Mouse (Mus musculus) kidney, postnatal 25 days (tissue): Measurements from ENCODE around the gene Tnfrsf25.

ENCODE experiments used
- DNase-seq, 2 experiments: peaks; one replicate each; pipeline ENCODE4 v3.0.0; 2021; ENCODE audit warnings: mixed read lengths in 2 of 2

Gene Tnfrsf25

DNA sequence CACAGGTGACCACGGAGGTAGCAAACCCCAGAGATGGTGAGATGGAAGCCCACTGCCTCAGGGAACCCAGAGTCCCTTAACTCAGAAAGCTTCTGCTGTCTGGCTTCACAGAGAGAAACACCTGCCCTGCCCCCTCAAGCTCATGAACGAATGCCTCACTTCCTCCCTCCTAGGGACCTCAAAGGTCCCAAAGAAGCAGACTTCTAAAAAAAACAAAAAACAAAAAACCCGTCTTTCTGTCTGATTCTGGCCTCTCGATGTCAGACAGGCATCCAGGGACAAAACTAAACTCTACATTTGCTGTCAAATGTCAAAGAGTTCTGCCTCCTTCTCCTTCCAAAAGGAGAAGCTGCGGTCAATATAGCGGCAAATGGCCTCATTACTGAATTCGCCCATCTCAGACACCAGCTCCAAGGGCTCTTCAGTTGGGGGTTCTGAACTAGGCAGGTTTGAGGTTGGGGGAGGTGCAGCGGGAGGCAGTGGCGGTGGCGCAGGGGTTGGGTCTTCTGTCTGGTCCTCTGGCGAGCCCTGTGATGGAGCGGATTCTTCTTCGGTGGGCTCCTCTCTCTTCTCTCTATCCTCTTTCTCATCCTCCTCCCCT, 8.7 kb downstream of the Tnfrsf25 start:
- DNase-seq = no peak

DNA sequence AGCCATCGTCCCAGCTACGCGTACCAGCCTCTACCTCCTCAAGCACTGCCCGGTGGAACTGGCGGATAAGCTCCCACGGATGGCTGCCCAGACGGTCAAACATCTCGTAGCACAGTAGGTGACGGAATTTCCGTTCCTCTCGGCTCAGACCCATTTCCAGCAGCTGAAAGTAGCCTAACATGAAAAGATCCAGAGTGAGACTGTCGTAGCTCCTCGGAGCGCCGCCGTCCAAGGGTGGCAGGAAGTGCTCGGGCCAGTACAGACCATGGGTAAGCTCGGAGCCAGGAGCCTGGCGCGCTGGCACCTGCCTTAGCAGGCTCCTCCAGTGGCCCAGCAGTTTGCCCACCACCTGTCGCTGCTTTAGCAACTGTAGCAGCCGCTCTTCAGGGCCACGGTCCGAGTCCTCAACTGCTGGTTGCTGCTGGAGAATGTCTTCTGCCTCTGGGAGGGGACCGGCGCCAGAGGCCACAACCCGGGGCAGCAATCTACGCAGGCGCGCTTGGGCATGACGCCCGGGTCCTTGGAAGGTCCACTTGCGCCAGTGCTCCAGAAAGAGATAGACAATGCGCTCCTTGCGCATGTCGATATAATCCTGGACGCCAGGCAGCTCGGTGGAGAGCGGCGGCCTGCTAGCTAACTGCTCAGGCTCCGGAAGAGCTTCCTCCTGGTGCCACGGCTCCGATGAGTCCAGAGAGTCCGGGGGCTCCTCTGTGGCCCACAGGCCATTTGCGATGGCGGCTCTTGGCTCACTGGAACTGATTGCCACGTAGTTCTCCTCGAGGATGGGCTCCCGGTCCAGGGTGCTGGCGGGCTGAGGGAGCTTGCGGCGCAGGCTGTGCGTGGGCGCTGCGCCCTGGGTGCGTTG, 9.7 kb downstream of the Tnfrsf25 start:
- no peak for DNase-seq

DNA sequence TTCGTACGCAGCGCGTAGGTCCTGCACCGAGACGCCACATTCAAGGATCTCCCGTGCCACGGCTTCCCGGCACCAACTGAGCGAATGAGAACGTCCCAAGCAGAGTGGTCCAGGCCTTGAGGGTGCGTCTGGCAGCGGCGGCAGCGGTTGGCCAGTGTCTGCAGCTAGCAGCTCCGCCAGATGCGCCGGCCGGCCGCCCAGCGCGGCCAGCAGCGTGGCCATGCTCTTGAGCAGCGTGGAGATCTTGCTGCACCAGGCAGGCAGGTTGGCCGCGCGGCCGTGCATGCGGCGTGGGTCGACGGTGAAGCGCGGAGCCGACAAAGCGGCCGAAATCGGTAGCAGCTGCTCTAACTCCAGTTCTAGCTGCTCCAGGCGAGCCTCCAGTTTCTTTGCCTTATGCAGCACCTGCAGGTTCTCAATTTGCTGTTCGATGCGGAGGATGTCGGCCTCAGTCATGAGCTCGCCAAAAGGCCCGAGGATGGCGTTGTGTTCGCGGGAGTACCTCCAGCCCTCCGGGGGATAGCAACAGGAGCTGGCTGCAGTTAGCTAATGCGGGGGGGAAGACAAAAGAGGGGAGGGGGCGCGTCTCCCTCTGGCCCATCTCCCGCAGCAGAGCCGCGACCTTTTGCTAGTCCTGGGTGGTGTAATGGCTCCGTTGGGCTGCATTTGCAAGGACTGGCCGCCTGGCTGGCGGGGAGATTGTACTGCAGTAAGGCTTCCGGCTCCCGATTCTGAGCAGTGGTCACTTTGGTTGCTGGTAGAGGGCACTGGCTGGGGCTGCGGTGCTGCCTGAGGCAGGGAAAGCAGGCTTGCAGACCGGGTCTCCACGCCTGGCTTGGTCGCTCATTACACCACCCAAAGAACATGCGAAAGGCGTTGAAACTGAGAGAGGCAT, 10.5 kb downstream of the Tnfrsf25 start:
- no peak for DNase-seq

- DNase-seq = no peak
Measured at GRCm38 (mm10) chr4:152127884-152128283, 12.2 kb downstream of the Tnfrsf25 start.

- peak; percentile 85 to 93 for DNase-seq
Measured at GRCm38 (mm10) chr4:152128784-152129183, 13.1 kb downstream of the Tnfrsf25 start.

GRCm38 (mm10) chr4:152129395-152129930, 13.7 kb downstream of the Tnfrsf25 start:
- no peak for DNase-seq

DNA sequence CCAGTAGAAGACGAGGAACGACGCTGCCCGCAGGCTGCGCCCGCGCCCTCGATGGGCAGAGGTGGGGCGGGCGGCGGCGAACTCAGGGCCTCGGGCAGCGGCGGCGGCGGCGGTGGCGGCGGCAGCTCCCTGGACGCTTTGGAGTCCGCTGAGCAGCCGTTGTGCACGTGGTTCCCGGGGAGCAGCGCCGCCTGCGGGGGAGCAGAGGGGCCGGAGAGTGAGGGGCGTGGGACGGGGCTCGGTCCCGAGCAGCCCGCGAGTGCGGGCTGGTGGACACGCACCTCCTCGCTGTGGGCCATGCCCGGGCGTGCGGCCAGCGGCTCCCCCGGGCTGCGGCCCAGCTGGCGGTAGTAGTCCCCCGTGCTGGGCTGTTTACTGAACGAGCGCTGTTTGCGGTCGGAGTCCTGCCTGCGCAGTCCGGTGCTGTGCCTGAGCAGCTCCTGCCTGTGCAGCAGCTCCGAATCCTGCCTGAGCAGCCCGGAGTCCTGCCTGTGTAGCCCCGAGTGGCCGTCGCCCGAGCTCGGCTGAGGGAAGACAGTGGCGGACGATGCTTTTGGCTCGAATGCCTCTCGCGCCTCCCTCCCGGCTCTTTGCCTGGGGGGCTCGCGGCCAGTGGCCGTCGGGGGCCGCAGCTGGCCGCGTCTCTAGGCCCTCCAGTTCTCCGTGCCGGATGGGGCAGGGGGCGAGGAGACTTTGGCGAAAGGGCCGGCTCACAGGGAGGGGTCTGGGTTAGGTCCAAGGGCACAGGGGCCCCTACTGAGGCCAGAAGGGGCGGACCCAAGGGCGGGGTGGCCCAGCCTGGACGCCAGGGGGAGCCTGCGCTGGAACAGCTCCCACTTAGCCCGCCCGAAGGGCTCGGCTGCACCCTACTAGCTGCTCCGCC, 15.3 kb downstream of the Tnfrsf25 start:
- peak; percentile 77 to 88 for DNase-seq

- DNase-seq = peak in 1 of 2 experiments; percentile 64
Measured at GRCm38 (mm10) chr4:152131809-152132771, 16.4 kb downstream of the Tnfrsf25 start.

DNA sequence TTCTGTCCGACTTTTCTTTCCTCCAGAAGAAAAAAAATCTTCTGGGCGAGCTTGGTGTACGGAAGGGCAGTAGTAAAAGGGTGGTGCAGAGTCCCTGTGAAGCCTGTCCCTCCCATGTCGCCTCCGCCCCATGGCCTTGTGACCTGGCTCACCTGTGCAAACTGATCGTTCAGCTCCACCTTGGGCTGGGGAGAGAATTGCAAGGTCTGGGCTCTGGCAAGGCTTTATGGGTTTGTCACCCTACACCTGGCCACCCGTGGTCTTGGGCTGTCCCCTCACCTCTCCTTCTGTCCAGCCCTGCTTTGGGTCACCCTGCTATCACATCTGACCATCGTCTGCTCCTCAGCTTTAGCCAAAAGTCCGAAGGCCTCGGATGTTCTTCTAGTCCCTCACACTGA, 17.0 kb downstream of the Tnfrsf25 start:
- no peak for DNase-seq

GRCm38 (mm10) chr4:152133213-152133612, 17.5 kb downstream of the Tnfrsf25 start:
- DNase-seq = no peak

- peak; percentile 78 to 81 for DNase-seq
Measured at GRCm38 (mm10) chr4:152134507-152134906, 18.8 kb downstream of the Tnfrsf25 start.

- peak; percentile 53 to 85 for DNase-seq
Measured at GRCm38 (mm10) chr4:152135363-152135762, 19.6 kb downstream of the Tnfrsf25 start.

GRCm38 (mm10) chr4:152136112-152136875, 20.6 kb downstream of the Tnfrsf25 start:
- DNase-seq = no peak

- DNase-seq = no peak
Measured at GRCm38 (mm10) chr4:152136876-152137250, 21.1 kb downstream of the Tnfrsf25 start.

GRCm38 (mm10) chr4:152138497-152139260, 22.9 kb downstream of the Tnfrsf25 start:
- peak; percentile 90 to 94 for DNase-seq

DNA sequence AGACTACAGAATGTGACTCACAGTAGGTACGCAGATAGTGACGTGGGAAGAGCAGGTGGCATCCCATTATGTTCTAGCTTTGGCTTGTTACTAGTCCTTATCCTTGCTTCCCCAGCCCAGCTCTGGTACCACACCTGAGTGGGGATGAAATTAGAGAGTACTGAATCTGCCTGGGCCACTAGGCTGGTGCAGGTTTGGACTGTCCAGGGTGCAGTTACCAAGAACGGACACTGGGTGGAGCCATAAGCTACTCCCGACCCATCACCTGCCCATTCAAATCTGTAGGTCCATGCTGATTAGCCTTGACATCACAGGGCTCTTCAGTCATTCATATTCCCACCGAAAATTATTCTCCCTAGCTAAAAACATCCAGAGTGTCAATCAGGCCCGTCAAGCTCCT, 24.7 kb downstream of the Tnfrsf25 start:
- peak; percentile 70 to 71 for DNase-seq

DNA sequence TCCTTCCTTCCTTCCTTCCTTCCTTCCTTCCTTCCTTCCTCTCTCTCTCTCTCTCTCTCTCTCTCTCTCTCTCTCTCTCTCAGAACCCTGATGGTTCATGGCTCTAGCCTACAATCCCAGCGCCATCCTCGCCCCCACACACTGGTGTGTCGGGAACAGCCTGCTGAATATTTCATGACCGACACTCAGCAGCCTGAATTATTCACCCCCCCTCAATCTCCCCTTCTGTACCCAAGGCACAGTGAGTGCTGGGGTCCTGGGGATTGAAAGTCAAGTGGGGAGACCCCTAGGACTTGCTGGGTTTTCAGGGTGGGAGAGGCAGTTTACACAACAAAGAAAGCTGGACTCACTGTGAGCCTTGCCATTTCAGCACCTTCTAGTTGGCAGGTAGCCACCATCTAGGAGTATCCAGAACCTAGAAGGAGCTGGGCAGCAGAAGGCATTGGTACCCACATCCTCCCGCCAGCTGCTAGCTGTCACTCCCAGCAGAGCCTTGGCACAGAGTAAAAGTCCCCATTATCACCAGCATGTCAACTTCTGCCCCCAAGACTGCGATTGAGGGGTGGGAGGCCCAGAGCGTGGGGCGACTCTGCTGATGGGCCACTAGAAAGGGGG, 25.9 kb downstream of the Tnfrsf25 start:
- DNase-seq = no peak

- no peak for DNase-seq
Measured at GRCm38 (mm10) chr4:152143632-152144031, 27.9 kb downstream of the Tnfrsf25 start.

- DNase-seq = peak in 1 of 2 experiments; percentile 41
Measured at GRCm38 (mm10) chr4:152145473-152145872, 29.7 kb downstream of the Tnfrsf25 start.
